Mouse (Mus musculus) B cell, adult (primary cell): ENCODE data around the gene Gm17542. TPM values are rescaled to one million over a fixed set of nuclear protein-coding genes. Genes with fewer than 3 reads are reported as not detected.

Experiments used
- total RNA-seq: library from RNA; stranded (reverse); gene quantifications from 4 replicates; pipeline ENCODE4 v1.2.4, GENCODE M21; 2023; ENCODE audit not compliant: inconsistent age

Gm17542 gene
- not detected in 4 replicates for total RNA-seq

DNA sequence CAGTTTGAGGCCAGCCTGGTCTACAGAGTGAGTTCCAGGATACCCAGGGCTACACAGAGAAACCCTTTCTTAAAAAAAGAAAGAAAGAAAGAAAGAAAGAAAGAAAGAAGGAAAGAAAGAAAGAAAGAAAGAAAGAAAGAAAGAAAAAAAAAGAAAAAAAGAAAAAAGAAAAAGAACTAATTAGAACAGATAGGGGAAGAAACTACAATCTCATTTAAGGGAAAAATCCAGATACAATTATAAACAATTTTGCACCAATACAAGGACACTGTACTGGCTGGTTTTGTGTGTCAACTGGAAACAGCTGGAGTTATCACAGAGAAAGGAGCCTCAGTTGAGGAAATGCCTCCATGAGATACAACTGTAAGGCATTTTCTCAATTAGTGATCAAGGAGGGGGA is at the start of gene Gm17542:
Gm17542 (minus strand) TSS at position 101 of the 400 bp plus-strand sequence.

GRCm38 (mm10) chr10:58675533-58675932 is 42.5 kb downstream of the Gm17542 start, which contains the start of gene Edar:
Gene Edar (minus strand): TSS chr10:58675654.

Other genes starting within 250 kb of the Gm17542 start
- 2.8 to 4.1 TPM (median 3.2 TPM) in 4 replicates for gene Ccdc138, start 220.3 kb downstream of the Gm17542 start, total RNA-seq
- not detected in 4 replicates for gene Edar, start 42.6 kb downstream of the Gm17542 start, total RNA-seq
- gene Sh3rf3, start 95.1 kb upstream of the Gm17542 start, total RNA-seq = not detected in 4 replicates